Mouse (Mus musculus) kidney, adult 11 months (tissue): ENCODE data around the gene Gna11.

Source experiments
- DNase-seq: peaks from one replicate; pipeline ENCODE4 v3.0.0; 2022

Gna11 gene

DNA sequence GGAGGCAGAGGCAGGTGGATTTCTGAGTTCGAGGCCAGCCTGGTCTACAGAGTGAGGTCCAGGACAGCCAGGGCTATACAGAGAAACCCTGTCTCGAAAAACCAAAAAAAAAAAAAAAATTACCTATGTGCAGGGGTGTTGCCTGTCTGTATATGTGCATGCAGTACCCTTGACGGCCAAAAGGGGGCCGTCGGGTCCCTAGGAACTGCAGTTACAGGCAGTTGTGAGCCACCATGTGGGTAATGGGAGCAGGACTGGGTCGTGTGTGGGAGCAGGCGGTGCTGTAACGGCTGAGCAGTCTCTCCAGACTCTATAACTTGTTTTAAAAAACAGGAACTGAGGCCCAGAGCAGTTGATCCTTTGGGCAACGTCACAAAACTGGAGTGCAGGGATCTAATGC is 61.0 kb downstream of the Gna11 start:
- no peak for DNase-seq

- no peak for DNase-seq
These were observed 62.5 kb downstream of the Gna11 start, which contains the start of gene Celf5 for GRCm38 (mm10) chr10:81482533-81482889. Gene Celf5 (minus strand): TSS chr10:81482709.

DNA sequence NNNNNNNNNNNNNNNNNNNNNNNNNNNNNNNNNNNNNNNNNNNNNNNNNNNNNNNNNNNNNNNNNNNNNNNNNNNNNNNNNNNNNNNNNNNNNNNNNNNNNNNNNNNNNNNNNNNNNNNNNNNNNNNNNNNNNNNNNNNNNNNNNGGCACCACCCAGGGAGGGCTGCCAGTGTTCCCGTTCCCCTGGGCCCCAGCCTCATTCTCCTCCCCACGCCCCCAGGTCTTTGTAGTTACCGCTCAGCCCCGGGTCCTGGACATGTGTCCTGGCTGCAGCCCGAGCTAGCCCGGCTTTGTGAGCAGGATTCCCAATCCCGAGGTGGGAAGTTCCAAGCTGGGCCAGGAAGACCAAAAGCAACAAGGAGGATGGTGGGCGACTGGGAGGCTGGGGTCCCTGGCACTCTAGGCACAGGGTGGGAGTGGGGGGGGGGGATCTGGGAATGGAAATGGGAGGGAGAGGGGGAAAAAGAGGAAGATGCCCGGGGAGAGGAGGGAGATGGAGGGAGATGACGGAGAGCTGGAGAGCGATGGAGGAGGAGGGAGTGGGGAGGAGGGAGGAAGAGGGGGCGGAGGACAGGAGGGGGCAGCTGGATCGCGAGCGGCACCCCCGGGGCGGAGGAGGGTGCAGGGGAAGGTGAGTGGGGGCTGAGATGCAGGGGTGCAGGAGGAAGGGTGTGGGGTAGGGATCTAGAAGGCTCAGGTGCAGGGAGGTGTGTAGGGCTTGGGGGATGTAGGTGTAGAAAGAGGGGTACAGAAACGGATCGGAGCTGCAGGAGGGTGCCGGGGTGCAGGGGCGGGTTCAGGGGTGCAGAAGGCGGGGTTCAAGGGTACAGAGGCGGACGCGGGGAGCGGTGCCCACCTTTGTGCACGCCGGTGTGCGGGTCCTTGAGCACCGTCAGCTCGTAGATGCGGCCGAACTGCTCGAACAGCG is 63.1 kb downstream of the Gna11 start:
- no peak for DNase-seq
